Mouse (Mus musculus) activated CD4-positive, CD25-positive, alpha-beta regulatory T cell, adult 4 months (primary cell): ENCODE results near the gene Olfr312. TPM values are rescaled to one million over a fixed set of nuclear protein-coding genes. Genes with fewer than 3 reads are reported as not detected.
A peak's percentile ranks its signal among the peaks of the same experiment; 100 is the strongest.

ENCODE experiments used
- ATAC-seq: one replicate; pipeline ENCODE4 v1.8.0; 2017
- polyA plus RNA-seq, 2 experiments: library from polyadenylated mRNA; unstranded; fragments of 100-300 nt; shearing (Covaris generic); gene quantifications; one replicate each; pipeline ENCODE4 v1.2.1; 2017

The Olfr312 gene
- polyA plus RNA-seq, 2 experiments from 2014 or later, result 0.20 TPM; not detected in 1

DNA sequence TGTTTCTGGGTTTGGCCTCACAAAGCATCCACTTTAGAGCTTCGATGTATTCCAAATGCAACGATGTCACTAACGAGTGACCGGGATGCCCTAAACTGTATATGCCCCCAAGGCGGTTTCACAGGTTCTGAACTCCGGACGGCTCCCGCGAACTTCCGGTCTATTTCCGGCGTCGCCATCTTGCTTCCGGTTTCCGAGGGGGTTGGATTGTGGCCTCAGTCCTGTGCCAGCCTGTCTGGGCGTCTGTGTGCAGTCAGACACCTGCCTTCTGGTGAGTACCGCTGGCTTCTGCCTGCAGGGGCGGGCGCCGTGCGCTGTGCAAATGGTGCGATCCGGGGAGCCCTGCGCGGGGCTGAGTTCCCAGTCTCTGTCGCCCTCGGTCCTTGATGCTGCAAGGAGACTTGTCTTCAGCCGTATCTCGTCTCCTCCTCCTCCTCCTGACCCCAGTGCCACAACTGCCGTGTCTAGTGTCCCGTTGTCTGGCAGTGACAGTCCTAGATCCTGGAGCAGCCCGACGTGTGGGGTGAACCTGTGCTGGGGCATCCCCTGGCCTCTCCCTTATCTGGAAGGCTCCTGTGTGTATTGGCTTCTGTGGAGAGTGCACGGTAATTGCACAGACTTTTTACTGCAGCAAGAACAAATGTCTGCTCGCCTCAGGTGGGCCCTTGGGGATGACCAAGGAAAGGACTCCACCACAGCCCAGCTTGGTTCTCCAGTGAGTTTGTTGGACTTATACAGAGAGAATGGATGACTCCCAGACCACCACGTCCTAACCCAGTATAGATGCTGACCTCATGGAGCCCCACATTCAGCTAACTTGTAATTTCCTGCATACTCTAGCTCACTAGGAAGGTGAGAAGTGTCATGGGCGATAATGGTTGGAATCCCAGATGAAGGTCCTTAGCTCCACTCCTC, 38.3 kb downstream of the Olfr312 start, which contains the start of gene 2810021J22Rik:
2810021J22Rik (plus strand) TSS at position 178 of the 915 bp plus-strand sequence.
- ATAC-seq, result peak; percentile 97

DNA sequence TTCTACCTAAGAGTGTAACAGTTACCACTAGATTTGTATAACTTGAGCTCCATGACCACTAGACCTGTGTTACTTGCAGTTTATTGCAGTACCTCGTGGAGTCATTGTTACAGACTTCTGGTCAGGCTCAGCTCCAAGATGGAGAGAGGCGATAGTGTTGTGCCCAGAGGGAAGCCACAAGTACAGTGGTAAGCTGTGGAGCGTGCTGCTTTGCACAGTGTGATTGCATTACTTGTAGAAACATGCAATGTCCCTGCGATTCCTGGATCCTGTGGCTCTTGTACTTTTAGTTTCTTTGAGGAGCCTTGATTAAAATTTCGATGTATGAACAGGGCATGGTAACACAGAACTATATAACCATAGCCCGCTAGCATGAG, 38.9 kb downstream of the Olfr312 start:
- ATAC-seq, result no peak

DNA sequence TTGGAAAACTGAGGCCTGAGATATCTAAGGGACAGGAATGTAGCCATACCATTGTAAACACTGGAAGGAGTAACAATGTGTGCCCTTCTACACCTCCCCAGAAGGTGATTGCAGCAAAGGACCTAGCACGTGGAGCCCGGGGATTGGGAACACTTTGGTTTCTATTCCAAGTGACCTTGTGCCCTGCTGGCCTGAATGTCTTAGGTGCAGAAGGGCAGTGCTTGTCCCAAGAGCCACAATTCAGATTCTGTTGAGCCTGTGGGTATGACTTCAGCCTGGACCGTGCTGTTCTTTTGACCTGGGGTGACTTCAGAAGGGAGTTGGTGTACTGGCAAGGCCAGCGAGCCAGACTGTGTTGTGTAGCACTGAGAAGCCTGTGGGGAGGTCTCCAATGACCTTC, 41.9 kb downstream of the Olfr312 start:
- no peak for ATAC-seq

DNA sequence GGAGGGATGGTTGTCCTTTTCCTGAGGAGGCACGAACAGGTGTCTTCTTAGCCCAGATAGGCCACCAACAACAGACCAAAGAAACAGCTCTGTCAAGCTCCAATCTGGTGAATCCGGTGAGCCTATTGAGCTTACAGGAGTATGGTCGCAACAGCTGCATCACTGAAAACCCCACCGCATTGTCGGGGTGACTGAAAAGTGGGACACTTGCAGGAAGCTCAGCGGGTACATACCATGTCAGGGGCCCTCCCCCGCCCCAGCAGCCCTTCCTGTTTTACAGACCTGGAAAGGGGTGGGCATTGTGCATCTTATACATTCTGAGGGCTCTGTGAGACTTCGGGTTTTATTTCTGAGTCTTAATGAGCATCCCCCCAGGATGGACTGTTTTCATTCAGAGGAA, 54.7 kb downstream of the Olfr312 start:
- ATAC-seq, result no peak

Other genes with a start within 250 kb of the Olfr312 start
- gene Olfr324, start 234.1 kb upstream of the Olfr312 start, polyA plus RNA-seq, result not detected
- not detected for gene 2210407C18Rik, start 213.2 kb upstream of the Olfr312 start, polyA plus RNA-seq
- not detected for gene Olfr323, start 198.7 kb upstream of the Olfr312 start, polyA plus RNA-seq
- gene Trim58, start 188.8 kb upstream of the Olfr312 start, polyA plus RNA-seq, result not detected
- gene Olfr322, start 170.5 kb upstream of the Olfr312 start, polyA plus RNA-seq, result not detected
- gene Olfr320, start 148.1 kb upstream of the Olfr312 start, polyA plus RNA-seq, result under 1 TPM in 1 of 2 experiments, not detected in 1; 0.11 TPM
- gene Olfr319, start 130.1 kb upstream of the Olfr312 start, polyA plus RNA-seq, result not detected
- not detected for gene Olfr318, start 105.2 kb upstream of the Olfr312 start, polyA plus RNA-seq
- gene Olfr317, start 90.0 kb upstream of the Olfr312 start, polyA plus RNA-seq, result not detected
- gene Olfr316, start 76.5 kb upstream of the Olfr312 start, polyA plus RNA-seq, result not detected
- not detected for gene Olfr315, start 56.0 kb upstream of the Olfr312 start, polyA plus RNA-seq
- gene Olfr314, start 46.3 kb upstream of the Olfr312 start, polyA plus RNA-seq, result not detected
- gene Fam183b, start 27.3 kb upstream of the Olfr312 start, polyA plus RNA-seq, result not detected
- gene Olfr313, start 14.2 kb upstream of the Olfr312 start, polyA plus RNA-seq, result not detected
- gene Olfr311, start 10.0 kb downstream of the Olfr312 start, polyA plus RNA-seq, result under 1 TPM in 1 of 2 experiments, not detected in 1; 0.28 TPM
- 10 to 100 TPM in 1 of 2 experiments, 1 to 10 TPM in 1; 9.8 to 10.5 TPM for gene Gm12258, start 17.9 kb downstream of the Olfr312 start, polyA plus RNA-seq
- gene 2810021J22Rik, start 38.0 kb downstream of the Olfr312 start, polyA plus RNA-seq, result 1 to 10 TPM; 6.4 to 9.2 TPM
- 1 to 10 TPM; 7.4 to 7.7 TPM for gene Zfp39, start 75.0 kb downstream of the Olfr312 start, polyA plus RNA-seq
- not detected for gene Btnl10, start 88.7 kb downstream of the Olfr312 start, polyA plus RNA-seq
- gene Rnf187, start 109.7 kb downstream of the Olfr312 start, polyA plus RNA-seq, result 10 to 100 TPM; 11.4 to 17.9 TPM
- 1 to 10 TPM; 1.8 to 4.2 TPM for gene Hist3h2ba, start 119.7 kb downstream of the Olfr312 start, polyA plus RNA-seq
- 1 to 10 TPM; 3.5 to 5.4 TPM for gene Hist3h2a, start 125.4 kb downstream of the Olfr312 start, polyA plus RNA-seq
- under 1 TPM; 0.17 to 0.20 TPM for gene Trim17, start 125.4 kb downstream of the Olfr312 start, polyA plus RNA-seq
- 10 to 100 TPM; 18.5 to 22.2 TPM for gene Trim11, start 148.9 kb downstream of the Olfr312 start, polyA plus RNA-seq